8 mouse cellular contexts compared by ENCODE assay signal in genomic region chr11:18957805-18958770, GRCm38 (mm10).
DNase-seq lines count a peak whose midpoint lies in the region; ATAC-seq and TF ChIP-seq lines count a peak whose summit lies in the region.

No protein-coding gene starts in this region.

- H3K79me2 ChIP-seq in MEL (ENCODE audit: control insufficient read depth, insufficient read depth, low read length, poor library complexity): no peaks in the 10 kb centered on the region

- TF ChIP-seq CTCF in MEL (IDR thresholded peaks at IDR 0.05 in 2 of 3, conservative IDR thresholded peaks at IDR 0.05 in 1 of 3; ENCODE audit: control insufficient read depth in 1 of 3, insufficient read depth in 1 of 3, low read depth in 2 of 3, low read length in 3 of 3, poor library complexity in 1 of 3, severe bottlenecking in 1 of 3): no peak

- no peaks in the 10 kb centered on the region for H3K9me3 ChIP-seq in MEL (replicated peaks; ENCODE audit: insufficient read depth, low read length)
- no peaks in the 10 kb centered on the region for H3K9me3 ChIP-seq in forebrain, embryonic 13.5 days (replicated peaks)
- no peaks in the 10 kb centered on the region for H3K9me3 ChIP-seq in hindbrain, embryonic 14.5 days (ENCODE audit: control insufficient read depth, low read length)
- no peaks in the 10 kb centered on the region for H3K9me3 ChIP-seq in liver, embryonic 16.5 days (replicated peaks; ENCODE audit: control insufficient read depth, low read length)
- H3K9me3 ChIP-seq in stomach, embryonic 15.5 days: no peaks in the 10 kb centered on the region

- no peak for TF ChIP-seq EP300 in MEL (IDR thresholded peaks at IDR 0.05; ENCODE audit: low read depth in 1 of 2, low read length in 2 of 2)

- H3K36me3 ChIP-seq in MEL (ENCODE audit: control insufficient read depth in 1 of 2, insufficient read depth in 2 of 2, low read length in 2 of 2): peaks cover 0 to 41% of the 10 kb centered on the region in 2 experiments; a peak in 2 of 4 replicates
- H3K36me3 ChIP-seq in forebrain, embryonic 13.5 days (ENCODE audit: poor library complexity, severe bottlenecking): no peaks in the 10 kb centered on the region
- no peaks in the 10 kb centered on the region; the same call in 1 of the 2 replicates for H3K36me3 ChIP-seq in hindbrain, embryonic 14.5 days (replicated peaks; ENCODE audit: control insufficient read depth, insufficient read depth)
- H3K36me3 ChIP-seq in liver, embryonic 16.5 days (ENCODE audit: control insufficient read depth, insufficient read depth): no peaks in the 10 kb centered on the region
- no peaks in the 10 kb centered on the region for H3K36me3 ChIP-seq in stomach, embryonic 15.5 days

- peaks cover 27 to 38% of the 10 kb centered on the region in 2 experiments for H3K4me1 ChIP-seq in MEL (ENCODE audit: control insufficient read depth in 1 of 2, insufficient read depth in 2 of 2, low read length in 2 of 2)
- peaks cover 27% of the 10 kb centered on the region for H3K4me1 ChIP-seq in forebrain, embryonic 13.5 days
- 0 out of 2 replicates have a peak, but pooled peaks cover 21% of the 10 kb centered on the region for H3K4me1 ChIP-seq in hindbrain, embryonic 14.5 days (replicated peaks; ENCODE audit: control insufficient read depth, insufficient read depth, low read length)
- H3K4me1 ChIP-seq in liver, embryonic 16.5 days (ENCODE audit: control insufficient read depth, low read depth, low read length): no peaks in the 10 kb centered on the region; the same call in 1 of the 2 replicates
- H3K4me1 ChIP-seq in stomach, embryonic 15.5 days: peaks cover 30% of the 10 kb centered on the region

- H3K4me2 ChIP-seq in forebrain, embryonic 13.5 days: peak overlapping the region; percentile 15; the same call in 1 of the 2 replicates
- peak overlapping the region; percentile 34 for H3K4me2 ChIP-seq in hindbrain, embryonic 14.5 days (replicated peaks)
- H3K4me2 ChIP-seq in liver, embryonic 16.5 days (ENCODE audit: low read depth, low read length): peak overlapping the region; percentile 42
- peak overlapping the region; percentile 35 for H3K4me2 ChIP-seq in stomach, embryonic 15.5 days

- ATAC-seq in frontal cortex, adult (ENCODE audit: low TSS enrichment): no peak
- ATAC-seq in forebrain, embryonic 13.5 days: peak; percentile 52
- ATAC-seq in hindbrain, embryonic 14.5 days (ENCODE audit: low FRiP score): peak; percentile 34; the same call in 1 of the 2 replicates
- ATAC-seq in liver, embryonic 16.5 days (ENCODE audit: low read depth): no peak
- no peak; the same call in 1 of the 2 replicates for ATAC-seq in stomach, embryonic 15.5 days (ENCODE audit: insufficient read depth, low FRiP score, low read depth)

- no peak for TF ChIP-seq RAD21 in MEL (IDR thresholded peaks at IDR 0.05; ENCODE audit: low read depth, low read length)

- WGBS in forebrain, embryonic 13.5 days: 61% methylated on average over 12 of the region's 12 CpGs
- WGBS in hindbrain, embryonic 14.5 days: 52% methylated on average over 12 of the region's 12 CpGs
- WGBS in liver, embryonic 16.5 days (ENCODE audit: insufficient replicate concordance): 23% methylated on average over 12 of the region's 12 CpGs
- WGBS in stomach, embryonic 15.5 days: 19% methylated on average over 12 of the region's 12 CpGs

- H3K4me3 ChIP-seq in MEL (ENCODE audit: control insufficient read depth in 1 of 2, insufficient read depth in 1 of 2, low read depth in 2 of 2, low read length in 2 of 2): peak overlapping the region; percentile 49 to 64
- no peak overlapping the region for H3K4me3 ChIP-seq in forebrain, embryonic 13.5 days
- H3K4me3 ChIP-seq in hindbrain, embryonic 14.5 days (replicated peaks; ENCODE audit: low read length): no peak overlapping the region
- H3K4me3 ChIP-seq in liver, embryonic 16.5 days (ENCODE audit: low read depth, low read length): peak overlapping the region; percentile 15; the same call in 1 of the 2 replicates
- H3K4me3 ChIP-seq in stomach, embryonic 15.5 days (replicated peaks): no peak overlapping the region; the same call in 1 of the 2 replicates

- H3K9ac ChIP-seq in MEL (ENCODE audit: control insufficient read depth, low read depth, low read length, poor library complexity, severe bottlenecking): peak overlapping the region; percentile 48
- H3K9ac ChIP-seq in forebrain, embryonic 13.5 days: no peak overlapping the region
- H3K9ac ChIP-seq in hindbrain, embryonic 14.5 days: no peak overlapping the region
- no peak overlapping the region for H3K9ac ChIP-seq in liver, embryonic 16.5 days (ENCODE audit: low read depth, low read length)
- H3K9ac ChIP-seq in stomach, embryonic 15.5 days: no peak overlapping the region

- H3K27ac ChIP-seq in MEL (ENCODE audit: control insufficient read depth, low read depth, low read length): peak overlapping the region; percentile 89
- no peak overlapping the region for H3K27ac ChIP-seq in forebrain, embryonic 13.5 days
- H3K27ac ChIP-seq in hindbrain, embryonic 14.5 days: peak overlapping the region; percentile 47
- no peak overlapping the region for H3K27ac ChIP-seq in liver, embryonic 16.5 days (ENCODE audit: low read length)
- H3K27ac ChIP-seq in stomach, embryonic 15.5 days: peak overlapping the region; percentile 67

- peak; percentile 8 to 11 for DNase-seq in frontal cortex, postnatal 36 days (ENCODE audit: low spot score in 2 of 2)
- DNase-seq in MEL (ENCODE audit: low read depth, low spot score): peak; percentile 90
- no peak for DNase-seq in hindbrain, embryonic 14.5 days (ENCODE audit: low spot score)
- no peak for DNase-seq in c-Kit-positive CD71-positive TER-119-positive erythroid progenitor cells, embryonic 14.5 days (ENCODE audit: low spot score)

- peak in 1 of 2 experiments; percentile 28; a peak in 1 of 4 replicates for TF ChIP-seq POLR2A in MEL (IDR thresholded peaks at IDR 0.05; ENCODE audit: control insufficient read depth in 1 of 2, insufficient read depth in 1 of 2, low read depth in 1 of 2, low read length in 2 of 2, poor library complexity in 1 of 2)

- no peaks in the 10 kb centered on the region for H3K27me3 ChIP-seq in MEL (ENCODE audit: control insufficient read depth in 1 of 2, insufficient read depth in 2 of 2, low read length in 2 of 2)
- no peaks in the 10 kb centered on the region for H3K27me3 ChIP-seq in forebrain, embryonic 13.5 days
- H3K27me3 ChIP-seq in hindbrain, embryonic 14.5 days (ENCODE audit: control insufficient read depth, insufficient read depth, low read length): no peaks in the 10 kb centered on the region
- H3K27me3 ChIP-seq in liver, embryonic 16.5 days (ENCODE audit: control insufficient read depth, insufficient read depth, low read depth, low read length): no peaks in the 10 kb centered on the region
- no peaks in the 10 kb centered on the region for H3K27me3 ChIP-seq in stomach, embryonic 15.5 days (replicated peaks)

TF ChIP-seq in MEL, 35 proteins besides CTCF, POLR2A, EP300 and RAD21:
- TF ChIP-seq NRF1 (IDR thresholded peaks at IDR 0.05; ENCODE audit: insufficient read depth, low read depth, low read length, poor library complexity, severe bottlenecking) (peak; percentile 66; the same call in 1 of the 2 replicates), KAT2A (conservative IDR thresholded peaks at IDR 0.05; ENCODE audit: low read depth, low read length) (no peak), HCFC1 (IDR thresholded peaks at IDR 0.05; ENCODE audit: low read depth, low read length) (0 out of 2 replicates have a peak, but pooled peaks have one; percentile 5), JUND (IDR thresholded peaks at IDR 0.05; ENCODE audit: low read depth, low read length) (0 out of 2 replicates have a peak, but pooled peaks have one; percentile 19), MAX (IDR thresholded peaks at IDR 0.05; ENCODE audit: low read length) (peak; percentile 50; the same call in 1 of the 2 replicates), GATA1 (IDR thresholded peaks at IDR 0.05; ENCODE audit: low read depth, low read length) (no peak)

Comparison
In these comparisons a context has a peak if more than half of its experiments do, and no peak if none do; other contexts are left out.
1. DNase-seq: peak in frontal cortex, postnatal 36 days (2 of 2) and MEL (single experiment); none in hindbrain, embryonic 14.5 days (single experiment) and c-Kit-positive CD71-positive TER-119-positive erythroid progenitor cells, embryonic 14.5 days (single experiment).
2. ATAC-seq: peak in forebrain, embryonic 13.5 days (single experiment) and hindbrain, embryonic 14.5 days (single experiment); none in frontal cortex, adult (single experiment), liver, embryonic 16.5 days (single experiment) and stomach, embryonic 15.5 days (single experiment).
3. H3K27ac ChIP-seq: peak in MEL (single experiment), hindbrain, embryonic 14.5 days (single experiment) and stomach, embryonic 15.5 days (single experiment); none in forebrain, embryonic 13.5 days (single experiment) and liver, embryonic 16.5 days (single experiment).
4. H3K4me3 ChIP-seq: peak in MEL (2 of 2) and liver, embryonic 16.5 days (single experiment); none in forebrain, embryonic 13.5 days (single experiment), hindbrain, embryonic 14.5 days (single experiment) and stomach, embryonic 15.5 days (single experiment).
5. Peak in every context shown above with its lines, with median percentiles within 50 percentile points of each other: H3K4me2 ChIP-seq.